Mouse (Mus musculus): ENCODE results near the gene Itgae. TPM values are rescaled to one million over a fixed set of nuclear protein-coding genes. Genes with fewer than 3 reads are reported as not detected.

Itgae gene
- polyA plus RNA-seq, 1 experiment from 2014 or later = 0.42 TPM

DNA sequence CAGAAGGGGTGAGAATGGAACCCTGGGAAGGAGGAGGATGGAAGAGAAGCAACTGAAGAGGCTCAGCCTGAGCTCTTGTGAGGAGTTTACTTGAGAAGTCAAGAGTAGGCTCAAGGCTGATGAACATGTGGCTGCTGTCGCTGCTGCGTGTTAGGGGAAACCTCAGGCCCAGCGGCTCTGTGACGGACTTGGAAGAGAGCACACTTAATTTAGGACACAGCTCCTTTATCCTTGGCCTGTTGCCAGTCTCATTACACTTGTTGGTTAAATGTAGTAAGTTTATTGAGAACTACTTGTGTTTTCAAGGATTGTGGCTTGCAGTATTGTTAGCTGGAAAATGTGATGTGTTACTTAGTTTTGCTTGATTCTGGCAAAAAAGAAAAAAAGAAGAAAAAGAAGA is 13.7 kb upstream of the Itgae start:
- H3K4me3 ChIP-seq (replicated peaks) = no peak overlapping the region

DNA sequence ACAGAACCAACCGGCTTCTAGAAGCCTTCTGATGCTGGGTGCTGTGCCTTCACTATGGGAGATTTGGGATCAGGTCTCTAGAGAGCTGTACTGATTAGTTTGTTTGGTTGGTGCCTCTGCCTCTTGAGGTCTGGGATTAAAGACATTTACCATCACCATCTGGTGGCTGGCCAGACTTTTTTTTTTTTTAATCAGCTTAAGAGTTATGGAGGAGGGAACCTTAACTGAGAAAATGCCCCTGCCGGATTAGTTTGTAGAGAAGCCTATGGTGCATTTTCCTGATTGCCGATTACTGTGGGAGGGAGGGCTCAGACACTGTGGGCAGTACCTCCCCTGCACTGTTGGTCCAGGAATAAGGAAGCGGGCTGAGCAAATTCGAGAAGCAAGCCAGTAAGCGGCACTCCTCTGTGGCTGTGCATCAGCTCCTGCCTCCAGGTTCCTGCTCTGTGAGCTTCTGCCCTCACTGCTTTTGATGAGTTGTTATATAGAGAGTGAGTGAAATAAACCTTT is 13.1 kb upstream of the Itgae start:
- Histone ChIP-seq H3K36me3 (peaks cover 95% of the 10 kb centered on the region), H3K9me3 (replicated peaks) (no peaks in the 10 kb centered on the region), H3K27me3 (no peaks in the 10 kb centered on the region), H3K27ac (no peak overlapping the region), H3K4me3 (replicated peaks) (no peak overlapping the region), H3K9ac (no peak overlapping the region), H3K4me1 (no peaks in the 10 kb centered on the region), H3K4me2 (no peak overlapping the region)
- ATAC-seq (replicated peaks; ENCODE audit: low FRiP score) = no peak
- 90% methylated on average over 6 of the region's 6 CpGs for WGBS

More for the DNA sequence above, 13.7 kb upstream of the Itgae start:
- Histone ChIP-seq H3K36me3 (peaks cover 91% of the 10 kb centered on the region), H3K4me2 (no peak overlapping the region), H3K4me1 (no peaks in the 10 kb centered on the region), H3K27me3 (no peaks in the 10 kb centered on the region), H3K27ac (no peak overlapping the region), H3K9ac (no peak overlapping the region), H3K9me3 (replicated peaks) (no peaks in the 10 kb centered on the region)
- WGBS = 78% methylated on average over 4 of the region's 4 CpGs
- no peak for ATAC-seq (replicated peaks; ENCODE audit: low FRiP score)

DNA sequence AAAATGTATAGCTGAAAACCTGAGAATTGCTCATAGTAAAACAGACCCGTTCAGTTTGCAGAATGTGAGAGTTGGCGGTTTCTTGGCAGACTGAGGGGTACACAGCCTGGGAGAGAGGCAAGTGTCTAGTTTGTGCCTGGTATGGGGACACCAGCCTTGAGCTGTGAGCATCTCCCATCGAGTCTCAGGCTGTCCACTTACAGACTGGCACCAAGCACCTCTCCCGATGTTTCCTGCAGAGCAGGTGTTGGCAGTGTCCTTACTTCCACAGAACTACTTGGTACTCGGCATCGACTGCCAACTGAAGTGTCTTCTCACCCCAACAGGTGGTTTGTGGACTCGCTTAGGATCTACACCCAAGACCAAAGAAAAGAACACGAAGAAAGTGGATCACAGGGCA is 11.8 kb upstream of the Itgae start:
- Histone ChIP-seq H3K36me3 (peaks cover 91% of the 10 kb centered on the region), H3K9me3 (replicated peaks) (no peaks in the 10 kb centered on the region), H3K4me2 (no peak overlapping the region), H3K27me3 (no peaks in the 10 kb centered on the region), H3K4me3 (replicated peaks) (no peak overlapping the region), H3K27ac (no peak overlapping the region), H3K4me1 (no peaks in the 10 kb centered on the region), H3K9ac (no peak overlapping the region)
- WGBS = 93% methylated on average over 8 of the region's 8 CpGs
- no peak for ATAC-seq (replicated peaks; ENCODE audit: low FRiP score)

DNA sequence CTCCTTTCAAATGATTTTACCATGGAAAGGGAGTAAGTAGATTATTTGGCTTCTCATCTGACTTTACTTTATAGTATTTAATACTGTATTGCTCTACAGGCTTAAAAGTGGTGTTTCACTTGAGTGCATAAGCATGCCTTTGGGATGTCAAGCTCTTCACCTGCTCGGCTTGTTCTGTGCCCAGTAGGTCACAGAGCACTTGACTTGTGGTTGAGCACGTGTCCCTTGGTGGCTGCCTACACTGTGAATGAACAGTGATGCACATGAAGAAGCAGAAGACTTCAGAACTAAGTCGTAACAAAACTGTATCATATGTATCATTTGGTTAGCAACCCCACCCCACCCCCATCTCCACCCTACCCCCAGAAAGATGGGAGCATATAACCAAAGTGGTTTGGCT is 10.1 kb upstream of the Itgae start:
- no peaks in the 10 kb centered on the region for H3K27me3 ChIP-seq
- H3K9ac ChIP-seq = no peak overlapping the region
- peaks cover 87% of the 10 kb centered on the region for H3K36me3 ChIP-seq
- H3K9me3 ChIP-seq (replicated peaks) = no peaks in the 10 kb centered on the region
- ATAC-seq (replicated peaks; ENCODE audit: low FRiP score) = no peak
- peaks cover 9% of the 10 kb centered on the region for H3K4me1 ChIP-seq
- no peak overlapping the region for H3K4me3 ChIP-seq (replicated peaks)
- H3K27ac ChIP-seq = no peak overlapping the region
- H3K4me2 ChIP-seq = no peak overlapping the region
- 91% methylated on average over 3 of the region's 3 CpGs for WGBS

DNA sequence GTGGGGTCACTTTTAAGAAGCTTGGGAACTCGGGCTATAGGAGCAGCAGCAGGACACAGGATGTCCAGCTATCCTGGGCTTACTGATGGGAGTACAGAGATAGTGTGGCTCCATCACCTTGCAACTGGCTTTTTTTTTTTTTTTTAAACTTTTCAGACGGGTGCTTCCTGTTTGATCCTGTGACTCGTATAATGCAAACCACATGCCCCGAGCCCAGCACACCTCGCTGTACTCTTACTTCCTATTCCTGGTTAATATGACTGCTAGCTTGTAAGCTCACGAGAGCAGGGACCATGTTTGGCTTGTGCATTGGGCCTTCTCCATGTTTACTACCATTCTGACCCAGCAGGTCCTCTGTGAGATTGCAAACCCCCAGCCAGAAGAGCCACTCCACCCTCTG is 6.1 kb upstream of the Itgae start:
- WGBS = 75% methylated on average over 6 of the region's 6 CpGs
- Histone ChIP-seq H3K27ac (peak overlapping the region; percentile 71; the same call in 1 of the 2 replicates), H3K9ac (no peak overlapping the region), H3K4me3 (replicated peaks) (no peak overlapping the region), H3K9me3 (replicated peaks) (no peaks in the 10 kb centered on the region), H3K4me1 (peaks cover 12% of the 10 kb centered on the region), H3K27me3 (no peaks in the 10 kb centered on the region), H3K36me3 (peaks cover 48% of the 10 kb centered on the region), H3K4me2 (no peak overlapping the region)
- no peak for ATAC-seq (replicated peaks; ENCODE audit: low FRiP score)

DNA sequence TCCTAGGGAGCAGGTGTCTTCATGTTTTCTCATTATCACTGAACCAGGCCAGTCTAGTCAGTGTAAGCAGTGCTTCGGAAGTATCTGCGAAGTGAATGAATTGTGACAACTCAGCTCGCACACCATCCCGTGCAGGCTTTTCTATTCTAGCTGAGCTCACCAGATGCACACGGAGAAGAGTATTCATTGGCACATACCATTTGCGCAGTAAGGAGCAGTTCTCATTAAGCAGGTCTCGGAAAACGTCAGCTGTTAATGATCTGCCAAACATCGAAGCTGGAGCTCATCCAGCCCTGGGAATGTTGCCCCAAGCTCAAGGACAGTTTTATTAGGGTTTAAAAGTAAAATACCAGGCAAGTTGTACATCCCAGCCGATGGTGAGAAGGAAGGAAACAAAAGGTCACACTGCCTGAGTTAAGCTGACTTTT is 5.6 kb upstream of the Itgae start:
- Histone ChIP-seq H3K4me1 (peaks cover 12% of the 10 kb centered on the region), H3K9ac (no peak overlapping the region), H3K4me3 (replicated peaks) (no peak overlapping the region), H3K4me2 (no peak overlapping the region), H3K9me3 (replicated peaks) (no peaks in the 10 kb centered on the region), H3K27ac (peak overlapping the region; percentile 71; the same call in 1 of the 2 replicates), H3K36me3 (peaks cover 44% of the 10 kb centered on the region), H3K27me3 (no peaks in the 10 kb centered on the region)
- 58% methylated on average over 10 of the region's 10 CpGs for WGBS
- ATAC-seq (replicated peaks; ENCODE audit: low FRiP score) = peak; percentile 52; the same call in 1 of the 2 replicates

DNA sequence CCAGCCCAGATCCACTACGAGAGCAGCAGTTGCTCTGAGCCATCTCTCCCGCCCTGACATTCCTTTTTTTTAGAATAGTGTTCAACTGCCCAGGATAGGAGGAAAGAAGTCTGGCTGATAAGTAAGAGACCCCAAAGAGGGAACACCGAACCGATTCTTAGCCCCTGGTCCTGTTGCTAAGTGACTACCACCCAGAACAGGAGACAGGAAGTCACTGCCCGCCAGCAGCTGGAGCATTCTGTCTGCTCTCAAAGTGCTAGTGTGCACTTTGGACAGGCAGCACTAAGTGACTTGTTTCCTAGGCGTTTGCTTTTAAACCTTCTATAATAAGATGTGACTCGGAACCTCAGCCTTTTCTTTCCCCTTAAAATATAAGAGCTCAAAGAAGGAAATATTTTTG is 5.0 kb upstream of the Itgae start:
- ATAC-seq (replicated peaks; ENCODE audit: low FRiP score) = no peak
- no peak overlapping the region for H3K4me2 ChIP-seq
- peaks cover 12% of the 10 kb centered on the region for H3K4me1 ChIP-seq
- peaks cover 42% of the 10 kb centered on the region for H3K36me3 ChIP-seq
- no peak overlapping the region for H3K4me3 ChIP-seq (replicated peaks)
- no peaks in the 10 kb centered on the region for H3K9me3 ChIP-seq (replicated peaks)
- H3K27me3 ChIP-seq = no peaks in the 10 kb centered on the region
- peak overlapping the region; percentile 71; the same call in 1 of the 2 replicates for H3K27ac ChIP-seq
- 68% methylated on average over 7 of the region's 7 CpGs for WGBS
- H3K9ac ChIP-seq = no peak overlapping the region

DNA sequence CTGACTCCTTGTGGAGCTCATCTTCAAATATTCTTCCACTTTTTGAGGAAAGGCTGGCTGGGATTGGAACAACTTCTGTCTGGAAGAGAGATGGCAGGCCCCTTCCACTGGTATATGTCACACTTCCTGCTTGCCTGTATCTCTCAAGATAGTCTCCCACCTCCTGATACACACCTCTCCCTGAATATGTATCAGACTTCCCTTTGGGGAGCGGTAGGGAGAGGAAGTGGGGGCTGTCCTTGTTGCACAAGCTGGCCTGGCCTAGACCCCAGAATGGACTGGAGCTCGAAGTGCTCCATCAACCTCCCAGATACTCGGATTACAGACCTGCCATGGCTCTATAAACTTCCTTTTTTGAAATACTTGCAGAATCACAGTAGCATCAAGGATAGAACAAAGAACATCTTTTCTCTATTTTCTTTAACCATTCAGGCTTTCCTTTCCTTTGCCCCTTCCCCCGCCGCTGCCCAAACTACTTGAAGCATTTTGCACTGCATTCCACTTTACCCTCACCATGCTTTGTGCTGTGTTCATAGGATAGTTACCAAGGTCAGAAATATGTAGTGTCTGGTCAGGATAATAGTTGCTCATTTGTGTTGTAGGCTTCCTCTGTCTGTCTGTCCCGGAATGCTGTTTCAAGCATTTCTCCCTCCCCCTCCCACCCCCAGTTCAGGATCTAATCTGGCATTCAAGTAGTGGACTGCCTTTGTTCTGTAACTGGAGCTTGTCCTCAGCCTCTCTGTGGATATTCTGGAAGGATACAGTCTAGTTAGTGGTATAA is 2.5 kb upstream of the Itgae start:
- Histone ChIP-seq H3K4me2 (no peak overlapping the region), H3K27ac (no peak overlapping the region), H3K4me1 (peaks cover 12% of the 10 kb centered on the region), H3K36me3 (peaks cover 17% of the 10 kb centered on the region), H3K27me3 (no peaks in the 10 kb centered on the region), H3K9ac (no peak overlapping the region), H3K9me3 (replicated peaks) (no peaks in the 10 kb centered on the region), H3K4me3 (replicated peaks) (no peak overlapping the region)
- no peak for ATAC-seq (replicated peaks; ENCODE audit: low FRiP score)
- WGBS = 60% methylated on average over 6 of the region's 6 CpGs

DNA sequence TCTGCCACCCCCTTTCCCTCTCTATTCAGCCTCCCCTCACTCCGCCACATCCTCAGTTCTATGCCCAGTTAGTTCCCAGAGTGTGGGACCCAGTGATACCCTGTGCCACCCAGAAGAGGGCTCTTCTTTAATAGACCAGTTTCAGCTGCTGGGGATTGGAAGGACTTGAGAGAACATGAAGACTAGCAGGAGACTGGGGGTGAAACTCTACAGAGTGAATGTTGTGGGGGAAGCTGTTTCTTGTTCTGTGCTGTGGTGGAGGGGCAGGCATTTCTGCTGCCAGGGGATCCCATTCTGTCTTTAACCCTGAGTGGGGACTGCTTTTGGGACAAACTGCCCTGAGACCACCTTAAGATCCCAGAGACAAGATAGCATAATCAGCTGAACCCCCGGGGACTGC is 443 bp downstream of the Itgae start:
- Histone ChIP-seq H3K4me3 (replicated peaks) (no peak overlapping the region), H3K4me2 (no peak overlapping the region), H3K9ac (no peak overlapping the region), H3K27ac (no peak overlapping the region), H3K4me1 (no peaks in the 10 kb centered on the region), H3K9me3 (replicated peaks) (no peaks in the 10 kb centered on the region), H3K27me3 (no peaks in the 10 kb centered on the region), H3K36me3 (no peaks in the 10 kb centered on the region)
- WGBS = 83% methylated on average over 2 of the region's 2 CpGs
- no peak for ATAC-seq (replicated peaks; ENCODE audit: low FRiP score)

DNA sequence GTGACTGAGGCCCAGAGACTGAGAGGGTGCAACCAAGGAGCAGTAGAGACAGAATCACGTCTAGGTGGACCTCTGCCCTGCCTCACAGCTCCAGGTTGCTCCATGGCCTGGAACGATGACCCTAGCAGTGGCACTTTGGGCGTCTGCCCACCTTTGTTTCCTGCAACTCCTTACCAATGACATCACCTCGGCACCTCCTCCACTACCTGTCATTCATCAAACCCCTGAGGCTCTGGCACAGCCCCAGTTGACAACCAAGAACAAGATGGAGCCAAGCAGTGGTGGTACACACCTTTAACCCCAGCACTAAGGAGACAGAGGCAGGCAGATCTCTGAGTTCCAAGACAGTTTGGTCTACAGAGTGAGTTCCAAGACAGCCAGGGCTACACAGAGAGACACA is 1.7 kb downstream of the Itgae start:
- 73% methylated on average over 4 of the region's 4 CpGs for WGBS
- no peaks in the 10 kb centered on the region for H3K4me1 ChIP-seq
- ATAC-seq (replicated peaks; ENCODE audit: low FRiP score) = no peak
- no peaks in the 10 kb centered on the region for H3K9me3 ChIP-seq (replicated peaks)
- no peak overlapping the region for H3K27ac ChIP-seq
- H3K4me2 ChIP-seq = no peak overlapping the region
- H3K36me3 ChIP-seq = no peaks in the 10 kb centered on the region
- H3K27me3 ChIP-seq = no peaks in the 10 kb centered on the region
- no peak overlapping the region for H3K4me3 ChIP-seq (replicated peaks)
- H3K9ac ChIP-seq = no peak overlapping the region

DNA sequence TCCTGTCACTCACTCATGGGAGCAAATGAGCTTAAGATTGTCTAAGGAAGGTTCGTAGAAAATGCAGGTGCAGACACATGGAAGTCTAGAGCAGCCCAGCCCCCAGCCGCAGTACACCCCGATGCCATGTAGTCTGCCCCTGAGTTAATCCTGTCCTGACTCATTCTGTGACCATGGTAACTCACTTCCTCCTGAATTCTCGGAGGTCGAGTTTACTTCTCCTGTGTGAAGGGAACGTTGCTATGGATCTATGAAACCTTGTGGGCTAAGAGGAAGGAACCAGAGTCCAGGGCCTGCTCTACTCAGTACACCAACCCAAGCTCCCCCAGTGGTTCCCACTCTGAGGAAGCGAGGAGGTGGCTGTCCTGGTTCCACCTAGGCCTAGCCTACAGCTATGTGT is 2.5 kb downstream of the Itgae start:
- WGBS = 68% methylated on average over 7 of the region's 7 CpGs
- H3K36me3 ChIP-seq = no peaks in the 10 kb centered on the region
- no peak overlapping the region for H3K4me2 ChIP-seq
- no peak for ATAC-seq (replicated peaks; ENCODE audit: low FRiP score)
- H3K4me1 ChIP-seq = no peaks in the 10 kb centered on the region
- no peak overlapping the region for H3K4me3 ChIP-seq (replicated peaks)
- H3K9ac ChIP-seq = no peak overlapping the region
- no peak overlapping the region for H3K27ac ChIP-seq
- H3K9me3 ChIP-seq (replicated peaks) = no peaks in the 10 kb centered on the region
- H3K27me3 ChIP-seq = no peaks in the 10 kb centered on the region

DNA sequence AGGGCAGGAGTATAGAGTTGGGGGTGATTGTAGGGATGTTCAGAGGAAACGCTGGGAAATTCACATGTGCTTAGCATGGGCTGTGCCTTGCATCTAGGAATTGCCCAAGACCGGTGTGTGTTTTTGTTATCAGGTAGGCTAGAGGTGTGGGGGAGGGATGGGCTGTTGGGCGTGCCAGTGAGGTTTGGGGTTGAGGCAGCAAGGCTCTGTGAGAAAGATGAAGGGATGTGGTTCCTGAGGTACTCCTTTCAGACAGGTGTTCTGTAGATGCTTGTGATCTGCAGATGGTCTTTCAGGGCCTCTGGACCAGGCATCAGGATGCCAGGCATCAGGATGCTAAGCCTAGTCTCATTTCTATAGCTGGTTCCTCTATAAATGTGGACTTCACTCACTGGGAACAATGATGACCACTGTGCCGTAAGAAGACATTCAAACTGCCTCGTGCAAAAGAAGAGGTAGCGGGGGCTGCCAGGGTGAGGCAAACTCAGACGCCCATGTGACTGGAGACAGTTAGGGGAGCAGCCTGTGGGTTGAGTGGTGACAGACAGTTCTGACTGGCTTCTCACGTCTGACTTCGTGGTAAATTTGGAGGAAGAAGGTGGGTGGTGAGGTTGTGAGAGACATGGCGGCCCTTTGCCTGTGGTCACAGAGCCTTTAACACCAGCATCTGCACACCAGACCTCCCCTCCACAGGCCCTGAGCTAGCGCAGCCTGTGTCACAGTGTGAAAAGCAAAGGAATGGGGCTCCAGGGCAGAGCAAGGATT is 4.0 kb downstream of the Itgae start:
- Histone ChIP-seq H3K4me3 (replicated peaks) (no peak overlapping the region), H3K9me3 (replicated peaks) (no peaks in the 10 kb centered on the region), H3K4me1 (no peaks in the 10 kb centered on the region), H3K36me3 (no peaks in the 10 kb centered on the region), H3K27me3 (no peaks in the 10 kb centered on the region), H3K27ac (no peak overlapping the region), H3K9ac (no peak overlapping the region), H3K4me2 (no peak overlapping the region)
- 77% methylated on average over 11 of the region's 11 CpGs for WGBS
- no peak for ATAC-seq (replicated peaks; ENCODE audit: low FRiP score)
